Mouse (Mus musculus) right cerebral cortex, adult 18-20 months (tissue): ENCODE data around the gene Dner.
"Not testable (repeated sequence)": the region's sequence is repeated elsewhere in the genome, so short reads cannot be mapped to it uniquely, and the experiment has no call there.

Experiments
- DNase-seq: peaks from one replicate; pipeline ENCODE4 v3.0.0; 2022; ENCODE audit warnings: mixed read lengths

The Dner gene

GRCm38 (mm10) chr1:84386481-84387146 is 309.4 kb downstream of the Dner start:
- DNase-seq: peak; percentile 41

- no peak for DNase-seq
Measured at GRCm38 (mm10) chr1:84382709-84383108, 313.3 kb downstream of the Dner start.

GRCm38 (mm10) chr1:84382064-84382463 is 314.0 kb downstream of the Dner start:
- DNase-seq: no peak

- no peak for DNase-seq
Measured at GRCm38 (mm10) chr1:84380895-84381294, 315.1 kb downstream of the Dner start.

GRCm38 (mm10) chr1:84367733-84368132 is 328.3 kb downstream of the Dner start:
- no peak for DNase-seq

GRCm38 (mm10) chr1:84366553-84366952 is 329.5 kb downstream of the Dner start:
- DNase-seq: no peak

GRCm38 (mm10) chr1:84363967-84364366 is 332.1 kb downstream of the Dner start, which contains the start of gene Pid1:
Gene Pid1, minus strand, starts transcription at chr1:84364180.
- peak; percentile 37 for DNase-seq

- DNase-seq: no peak
Measured at GRCm38 (mm10) chr1:84362709-84363617, 333.1 kb downstream of the Dner start.

- no peak for DNase-seq
Measured at GRCm38 (mm10) chr1:84362209-84362608, 333.8 kb downstream of the Dner start.

GRCm38 (mm10) chr1:84361389-84361788 is 334.6 kb downstream of the Dner start:
- no peak for DNase-seq

- no peak for DNase-seq
Measured at GRCm38 (mm10) chr1:84359611-84360500, 336.2 kb downstream of the Dner start.

GRCm38 (mm10) chr1:84357216-84357615 is 338.8 kb downstream of the Dner start:
- no peak for DNase-seq

- no peak for DNase-seq
Measured at GRCm38 (mm10) chr1:84350262-84350661, 345.8 kb downstream of the Dner start.

GRCm38 (mm10) chr1:84347796-84348476 is 348.1 kb downstream of the Dner start:
- DNase-seq: no peak

- not testable (repeated sequence) for DNase-seq
Measured at GRCm38 (mm10) chr1:84332797-84333196, 363.2 kb downstream of the Dner start.

GRCm38 (mm10) chr1:84331861-84332260 is 364.2 kb downstream of the Dner start:
- DNase-seq: not testable (repeated sequence)

- no peak for DNase-seq
Measured at GRCm38 (mm10) chr1:84325309-84325708, 370.7 kb downstream of the Dner start.

- peak; percentile 19 for DNase-seq
Measured at GRCm38 (mm10) chr1:84321327-84321726, 374.7 kb downstream of the Dner start.
